Mouse (Mus musculus): Measurements from ENCODE around the gene Gm8232. TPM values are rescaled to one million over a fixed set of nuclear protein-coding genes. Genes with fewer than 3 reads are reported as not detected.

Gene Gm8232
- not detected for polyA plus RNA-seq (2017; shearing (Covaris generic))

GRCm38 (mm10) chr14:44433335-44433734 lies at the start of gene Gm8232:
TSS of gene Gm8232 (plus strand) at chr14:44433635.

GRCm38 (mm10) chr14:44410588-44410987 lies 22.8 kb upstream of the Gm8232 start, which contains the start of gene Gm3371:
TSS of gene Gm3371 (minus strand) at chr14:44410688.

Other genes starting within 250 kb of the Gm8232 start
- not detected for gene Gm8212, start 236.0 kb upstream of the Gm8232 start, polyA plus RNA-seq (2017; shearing (Covaris generic))
- gene 4930503E14Rik, start 220.4 kb upstream of the Gm8232 start, polyA plus RNA-seq (2017; shearing (Covaris generic)) = not detected
- not detected for gene Gm8220, start 148.1 kb upstream of the Gm8232 start, polyA plus RNA-seq (2017; shearing (Covaris generic))
- not detected for gene Gm5930, start 95.1 kb upstream of the Gm8232 start, polyA plus RNA-seq (2017; shearing (Covaris generic))
- not detected for gene Gm8229, start 68.3 kb upstream of the Gm8232 start, polyA plus RNA-seq (2017; shearing (Covaris generic))
- gene Gm3371, start 22.9 kb upstream of the Gm8232 start, polyA plus RNA-seq (2017; shearing (Covaris generic)) = not detected
- not detected for gene BC061237, start 58.8 kb downstream of the Gm8232 start, polyA plus RNA-seq (2017; shearing (Covaris generic))
- not detected for gene Gm17093, start 84.6 kb downstream of the Gm8232 start, polyA plus RNA-seq (2017; shearing (Covaris generic))
- gene Gm8247, start 149.5 kb downstream of the Gm8232 start, polyA plus RNA-seq (2017; shearing (Covaris generic)) = not detected
- gene Gm5624, start 194.3 kb downstream of the Gm8232 start, polyA plus RNA-seq (2017; shearing (Covaris generic)) = not detected